Mouse (Mus musculus) limb, embryonic 14.5 days (tissue): ENCODE measurements around the gene S100a9. TPM values are rescaled to one million over a fixed set of nuclear protein-coding genes. Genes with fewer than 3 reads are reported as not detected.

Experiments
- ATAC-seq: fragments of 200-750 bp; cut with Nextera tagmentation; 2 replicates; pipeline ENCODE4 v1.8.0; 2017; ENCODE audit warnings: low read depth, moderate number of reproducible peaks, moderate TSS enrichment; ENCODE audit not compliant: low FRiP score
- DNase-seq: peaks from one replicate; pipeline ENCODE4 v3.0.0-alpha.2; 2015; ENCODE audit warnings: low spot score
- H3K27ac ChIP-seq: fragments of 300-500 bp; sonication (generic); replicated peaks from 2 replicates; pipeline ENCODE4 v1.5.1; 2014; ENCODE audit warnings: low read depth, mild to moderate bottlenecking, low read length, moderate library complexity, mixed read lengths
- H3K27me3 ChIP-seq: fragments of 300-500 bp; sonication (generic); 2 replicates; pipeline ENCODE4 v1.6.1; 2014; ENCODE audit warnings: low read length, mixed read lengths; ENCODE audit not compliant: control insufficient read depth, insufficient read depth
- H3K36me3 ChIP-seq: fragments of 300-500 bp; sonication (generic); 2 replicates; pipeline ENCODE4 v1.6.1; 2014; ENCODE audit warnings: mild to moderate bottlenecking, low read length, moderate library complexity, mixed read lengths; ENCODE audit not compliant: control insufficient read depth, insufficient read depth
- H3K4me1 ChIP-seq: fragments of 300-500 bp; sonication (generic); 2 replicates; pipeline ENCODE4 v1.6.1; 2014; ENCODE audit warnings: antibody characterized with exemption, low read length, mixed read lengths; ENCODE audit not compliant: control insufficient read depth, insufficient read depth
- H3K4me2 ChIP-seq: fragments of 300-500 bp; sonication (generic); replicated peaks from 2 replicates; pipeline ENCODE4 v1.6.1; 2014; ENCODE audit warnings: low read depth, mild to moderate bottlenecking, low read length, moderate library complexity; ENCODE audit not compliant: severe bottlenecking
- H3K4me3 ChIP-seq: fragments of 300-500 bp; sonication (generic); replicated peaks from 2 replicates; pipeline ENCODE4 v1.5.1; 2014; ENCODE audit warnings: low read length
- H3K9ac ChIP-seq: fragments of 300-500 bp; sonication (generic); 2 replicates; pipeline ENCODE4 v1.6.1; 2014; ENCODE audit warnings: mild to moderate bottlenecking, low read depth, low read length, moderate library complexity; ENCODE audit not compliant: severe bottlenecking
- H3K9me3 ChIP-seq: fragments of 300-500 bp; sonication (generic); 2 replicates; pipeline ENCODE4 v1.6.1; 2016; ENCODE audit warnings: low read length; ENCODE audit not compliant: control insufficient read depth
- POLR2A ChIP-seq: fragments of 200-500 bp; IDR thresholded peaks from 2 replicates; pipeline ENCODE4 v1.8.0; 2012; ENCODE audit warnings: inconsistent platforms, mild to moderate bottlenecking, moderate library complexity, borderline replicate concordance; ENCODE audit not compliant: insufficient read depth, insufficient read length; ENCODE audit errors: extremely low read depth
- WGBS: fragments of 180-500 bp; shearing (Covaris S2); extraction: QIAGEN DNeasy Blood & Tissue Kit; methylation state at CpG from one replicate; pipeline ENCODE4 v1.1.7; 2014; 5-methylcytosine and 5-hydroxymethylcytosine counted together
- polyA plus RNA-seq, 2 experiments: library from polyadenylated mRNA; depleted of rRNA in 1 of 2; stranded (reverse) in 1 of 2; unstranded in 1 of 2; fragments of >200 nt; fragmentation: Nextera tagmentation in 1 of 2; extraction: Ambion mirVana in 1 of 2; gene quantifications; 2 replicates each; pipeline versions ENCODE4 v1.2.1 to v1.2.3; 2012 to 2014

Gene S100a9
- 14.2 and 15.8 TPM in 2 replicates for polyA plus RNA-seq (2012; rRNA removed)
- 9.7 and 29.8 TPM in 2 replicates for polyA plus RNA-seq (2014; fragmentation: Nextera tagmentation; extraction: Ambion mirVana)

DNA sequence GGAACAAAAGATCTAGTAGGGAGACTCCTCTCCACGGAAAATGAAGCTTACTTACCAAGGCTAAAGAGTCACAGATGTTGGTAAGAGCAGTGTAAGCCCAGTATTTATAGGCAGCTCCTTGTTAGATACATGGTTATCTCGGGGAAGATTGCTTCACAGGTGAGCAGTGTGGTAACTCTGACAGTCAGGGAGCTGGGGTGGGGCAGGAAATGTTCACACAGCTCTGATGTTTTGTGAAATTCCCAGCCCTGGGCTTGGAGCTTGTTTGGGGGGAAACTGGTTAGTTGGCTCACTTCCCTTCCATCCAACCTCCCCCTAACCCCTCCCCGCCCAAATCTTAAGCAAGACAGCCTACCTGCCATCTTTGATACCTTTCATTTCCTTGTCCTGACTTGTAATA is at the start of gene S100a9:
Gene S100a9 (minus strand): TSS at position 109 of the 400 bp plus-strand sequence.
- Histone ChIP-seq H3K4me1 (no peaks in the 10 kb centered on the region), H3K36me3 (no peaks in the 10 kb centered on the region), H3K4me3 (no peak within 1 kb of the TSS), H3K27me3 (no peaks in the 10 kb centered on the region), H3K9me3 (no peaks in the 10 kb centered on the region), H3K4me2 (no peak within 1 kb of the TSS), H3K9ac (no peak within 1 kb of the TSS), H3K27ac (no peak within 1 kb of the TSS)
- ATAC-seq (no peak), DNase-seq (peak; percentile 4)
- no peak for TF ChIP-seq POLR2A
- 61% methylated on average over 3 of the region's 3 CpGs for WGBS

DNA sequence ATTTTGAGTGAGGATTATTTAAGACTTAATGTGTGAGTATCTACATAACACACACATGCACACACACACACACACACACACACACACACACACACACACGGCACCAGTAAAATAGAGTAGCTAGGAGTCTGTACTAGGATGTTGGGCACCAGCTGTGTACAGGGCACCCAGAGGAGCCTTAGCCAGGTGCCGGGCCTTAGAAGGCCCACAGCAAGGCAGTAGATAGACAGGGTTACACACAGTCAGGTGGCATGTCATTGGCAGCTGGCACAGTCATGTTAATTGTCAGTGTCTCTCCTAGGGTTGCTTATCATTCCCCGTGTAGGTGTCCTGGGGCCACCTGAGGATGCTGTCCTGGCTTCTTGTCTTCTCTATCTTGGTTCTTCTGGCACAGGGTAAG is 31.1 kb upstream of the S100a9 start, which contains the start of gene Pglyrp4:
Gene Pglyrp4 (plus strand): TSS at position 301 of the 400 bp plus-strand sequence.
- 78% methylated on average over 3 of the region's 3 CpGs for WGBS
- Histone ChIP-seq H3K27ac (no peak within 1 kb of the TSS), H3K9ac (no peak within 1 kb of the TSS), H3K9me3 (no peaks in the 10 kb centered on the region), H3K27me3 (no peaks in the 10 kb centered on the region), H3K36me3 (no peaks in the 10 kb centered on the region), H3K4me3 (no peak within 1 kb of the TSS), H3K4me1 (no peaks in the 10 kb centered on the region), H3K4me2 (no peak within 1 kb of the TSS)
- no peak for TF ChIP-seq POLR2A
- ATAC-seq (no peak), DNase-seq (no peak)

DNA sequence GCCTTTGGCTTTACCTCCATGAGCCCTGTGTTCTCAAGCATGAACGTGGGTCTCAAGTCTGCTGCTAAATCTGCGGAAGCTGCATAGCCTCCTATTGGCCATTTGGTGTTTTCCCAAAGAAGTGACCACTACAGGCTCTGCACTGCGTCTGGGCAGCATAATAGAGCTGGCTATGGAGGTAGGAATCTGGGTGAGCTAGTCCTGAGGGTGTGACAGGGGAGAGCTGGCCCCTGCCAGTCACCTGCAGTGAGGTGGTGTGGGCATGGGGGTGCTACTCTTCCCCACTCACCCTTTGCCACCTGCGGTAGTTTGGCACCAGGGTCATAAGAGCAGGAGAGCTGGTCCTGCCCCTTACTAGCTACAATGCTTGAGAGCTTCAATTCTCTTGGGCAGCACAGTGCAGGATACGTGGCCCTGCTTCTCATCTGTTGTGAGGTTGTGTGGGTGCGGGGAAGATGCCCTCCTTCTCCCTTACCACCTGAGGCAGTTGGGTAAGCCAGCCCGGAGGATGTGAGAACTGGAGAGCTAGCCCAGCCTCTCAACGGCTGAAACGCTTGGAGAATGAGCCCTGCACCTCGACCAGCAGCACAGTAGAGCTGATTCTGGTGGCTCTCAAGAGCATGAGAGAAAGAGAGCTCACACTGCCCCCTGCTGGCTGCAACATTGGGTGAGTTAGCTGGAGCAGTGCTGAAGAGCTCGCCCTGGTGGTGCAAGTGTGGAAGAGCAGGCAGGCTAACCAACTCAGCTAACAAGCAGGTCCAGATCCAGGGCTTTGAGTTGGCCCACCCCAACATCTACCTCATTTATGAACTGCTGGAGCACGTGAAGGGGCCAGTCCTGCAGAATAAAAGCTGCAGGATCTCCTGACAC is 14.3 kb upstream of the S100a9 start:
- H3K9me3 ChIP-seq, result no peaks in the 10 kb centered on the region
- no peak overlapping the region for H3K4me3 ChIP-seq
- no peak for TF ChIP-seq POLR2A
- H3K4me2 ChIP-seq, result no peak overlapping the region
- H3K4me1 ChIP-seq, result no peaks in the 10 kb centered on the region
- 45% methylated on average over 12 of the region's 12 CpGs for WGBS
- H3K27ac ChIP-seq, result no peak overlapping the region
- DNase-seq (peak; percentile 82), ATAC-seq (0 out of 2 replicates have a peak, but pooled peaks have one; percentile 30)
- H3K9ac ChIP-seq, result no peak overlapping the region
- H3K36me3 ChIP-seq, result no peaks in the 10 kb centered on the region
- H3K27me3 ChIP-seq, result no peaks in the 10 kb centered on the region

DNA sequence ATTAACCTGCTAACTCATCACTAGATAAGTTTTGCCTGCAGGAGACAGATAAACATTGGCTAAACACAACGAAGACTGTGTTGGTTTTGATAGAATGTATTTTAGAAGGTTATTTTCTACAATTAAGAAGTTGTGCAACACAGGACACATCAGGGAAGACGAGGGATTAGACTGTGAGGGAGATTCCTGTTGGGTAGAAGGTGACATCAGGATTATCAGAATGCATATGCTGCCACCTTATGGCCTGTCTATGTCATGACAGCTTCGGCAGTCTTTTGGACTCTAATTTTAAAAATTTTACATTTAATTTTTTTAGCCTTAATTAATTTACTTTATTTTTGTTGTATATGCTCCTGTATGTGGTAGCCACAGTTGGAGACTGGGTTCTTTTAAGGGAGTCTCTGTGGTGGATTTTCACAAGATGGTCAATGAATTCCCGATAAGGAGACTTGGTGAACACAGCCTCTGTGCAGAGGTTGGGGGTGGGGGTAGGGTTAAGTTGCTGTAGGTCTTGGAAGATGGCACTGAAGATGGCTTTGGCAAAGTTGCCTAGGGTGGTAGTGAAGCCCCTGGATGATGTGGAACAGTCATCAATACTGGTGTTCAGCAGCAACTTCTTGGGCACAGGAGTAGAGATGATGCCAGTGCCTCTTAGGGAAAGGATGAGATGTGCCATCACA is 13.1 kb upstream of the S100a9 start:
- 25% methylated on average over 4 of the region's 4 CpGs for WGBS
- Histone ChIP-seq H3K4me3 (no peak overlapping the region), H3K9me3 (no peaks in the 10 kb centered on the region), H3K27ac (no peak overlapping the region), H3K9ac (no peak overlapping the region), H3K36me3 (no peaks in the 10 kb centered on the region), H3K4me1 (no peaks in the 10 kb centered on the region), H3K27me3 (no peaks in the 10 kb centered on the region), H3K4me2 (no peak overlapping the region)
- ATAC-seq, result no peak
- peak; percentile 23 for DNase-seq
- TF ChIP-seq POLR2A, result no peak

DNA sequence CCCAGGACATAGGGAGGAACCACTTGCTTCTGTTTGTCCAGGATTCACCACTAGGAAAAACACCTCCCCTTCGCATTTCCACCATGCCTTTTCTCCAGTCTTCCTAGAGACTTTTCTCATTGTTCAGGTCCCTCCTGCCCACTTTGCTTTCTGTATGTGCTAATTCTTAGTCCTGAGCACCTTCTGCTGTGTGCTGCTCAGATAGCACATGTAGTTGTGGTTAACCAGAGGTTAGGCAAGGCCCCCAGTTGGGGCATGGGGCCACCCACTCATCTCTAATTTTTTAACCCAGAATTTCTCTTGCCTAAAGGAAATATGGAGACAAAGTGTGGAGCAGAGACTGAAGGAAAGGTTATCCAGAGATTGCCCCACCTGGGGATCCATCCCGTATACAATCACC is 6.7 kb upstream of the S100a9 start:
- Histone ChIP-seq H3K36me3 (no peaks in the 10 kb centered on the region), H3K4me1 (no peaks in the 10 kb centered on the region), H3K27ac (no peak overlapping the region), H3K4me2 (no peak overlapping the region), H3K4me3 (no peak overlapping the region), H3K27me3 (no peaks in the 10 kb centered on the region), H3K9me3 (no peaks in the 10 kb centered on the region), H3K9ac (no peak overlapping the region)
- DNase-seq, result no peak
- no peak for ATAC-seq
- WGBS, result 89% methylated on average over 2 of the region's 2 CpGs
- TF ChIP-seq POLR2A, result no peak
